Mouse (Mus musculus) right cerebral cortex, postnatal 4 days (tissue): Measurements from ENCODE around the gene Krtap1-3.
"Not testable (repeated sequence)": the region's sequence is repeated elsewhere in the genome, so short reads cannot be mapped to it uniquely, and the experiment has no call there.

Experiments
- DNase-seq: peaks from one replicate; pipeline ENCODE4 v3.0.0-alpha.2; 2022

The Krtap1-3 gene

DNA sequence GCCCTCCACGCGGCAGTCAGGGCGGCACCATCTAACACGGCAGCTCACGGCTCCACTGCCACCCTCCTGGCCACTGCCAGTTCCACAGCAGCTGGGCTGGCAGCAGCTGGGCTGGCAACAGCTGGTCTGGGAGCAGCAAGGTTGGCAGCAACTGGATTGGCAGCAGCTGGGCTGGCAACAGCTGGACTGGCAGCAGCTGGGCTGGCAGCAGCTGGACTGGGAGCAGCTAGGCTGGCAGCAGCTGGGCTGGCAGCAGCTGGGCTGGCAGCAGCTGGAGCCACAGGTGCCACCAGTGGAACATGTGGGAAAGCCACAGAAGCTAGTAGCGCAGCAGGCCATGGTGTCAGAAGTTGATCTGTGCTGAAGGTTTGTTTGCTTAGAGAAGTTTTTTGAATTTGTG lies at the start of gene Krtap1-3:
TSS of gene Krtap1-3 (minus strand) at position 359 of the 400 bp plus-strand sequence.
- no peak for DNase-seq

DNA sequence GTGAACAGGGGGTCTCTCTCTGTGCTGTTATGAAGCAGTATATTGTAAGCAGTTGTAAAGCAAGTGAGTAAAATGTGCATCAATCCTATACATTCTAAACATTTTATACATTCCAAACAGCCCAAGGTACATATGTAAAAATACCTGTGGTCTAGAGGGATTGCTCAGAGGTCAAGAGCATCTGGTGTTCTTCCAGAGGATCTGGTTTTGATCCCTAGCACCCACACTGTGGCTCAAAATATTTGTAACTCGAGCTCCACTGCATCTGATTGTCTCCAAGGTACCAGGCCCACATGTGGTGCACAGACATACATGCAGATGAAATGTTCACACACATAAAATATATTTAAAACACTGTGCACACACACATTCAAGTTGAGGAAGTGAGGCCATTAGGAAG lies 49.8 kb upstream of the Krtap1-3 start:
- no peak for DNase-seq

DNA sequence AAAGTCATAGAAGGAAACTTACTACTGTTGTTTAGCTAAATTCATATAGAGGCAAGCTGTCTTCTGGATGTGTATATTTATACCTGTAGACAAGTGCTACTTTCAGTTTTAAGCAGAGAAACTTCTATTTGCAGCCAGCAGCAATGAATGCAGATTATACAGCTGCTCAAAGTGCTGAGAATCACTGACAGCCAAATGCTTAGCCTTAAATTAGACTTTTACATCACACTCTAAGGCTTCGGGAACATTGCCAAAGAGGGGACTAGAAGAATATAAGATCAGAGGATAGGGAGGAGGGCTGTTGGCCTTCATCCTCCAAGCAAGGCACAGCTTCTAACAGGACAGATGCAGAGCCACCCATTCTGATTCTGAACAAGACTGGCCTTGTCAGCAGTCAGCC lies 45.9 kb upstream of the Krtap1-3 start:
- DNase-seq = no peak

DNA sequence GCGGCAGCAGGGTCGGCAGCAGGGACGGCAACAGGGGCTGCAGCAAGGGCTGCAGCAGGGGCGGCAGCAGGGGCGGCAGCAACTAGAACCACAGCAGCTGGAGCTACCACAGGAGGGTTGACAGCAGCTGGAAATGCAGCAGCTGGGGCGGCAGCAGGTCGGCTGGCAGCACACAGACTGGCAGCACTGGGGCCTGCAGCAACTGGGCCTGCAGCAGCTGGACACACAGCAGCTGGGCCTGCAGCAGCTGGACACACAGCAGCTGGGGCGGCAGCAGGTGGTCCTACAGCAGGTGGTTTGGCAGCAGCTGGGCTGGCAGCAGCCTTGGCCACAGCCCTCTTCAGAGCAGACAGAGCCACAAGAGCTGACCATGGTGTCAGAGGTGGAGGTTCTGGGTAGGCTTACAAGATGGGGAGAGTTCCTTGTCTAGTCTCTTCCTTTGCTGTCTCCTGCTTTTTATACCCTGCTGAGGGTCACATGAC lies 43.6 kb upstream of the Krtap1-3 start, which contains the start of gene Krtap4-2:
TSS of gene Krtap4-2 (minus strand) at position 432 of the 482 bp plus-strand sequence.
- no peak for DNase-seq

DNA sequence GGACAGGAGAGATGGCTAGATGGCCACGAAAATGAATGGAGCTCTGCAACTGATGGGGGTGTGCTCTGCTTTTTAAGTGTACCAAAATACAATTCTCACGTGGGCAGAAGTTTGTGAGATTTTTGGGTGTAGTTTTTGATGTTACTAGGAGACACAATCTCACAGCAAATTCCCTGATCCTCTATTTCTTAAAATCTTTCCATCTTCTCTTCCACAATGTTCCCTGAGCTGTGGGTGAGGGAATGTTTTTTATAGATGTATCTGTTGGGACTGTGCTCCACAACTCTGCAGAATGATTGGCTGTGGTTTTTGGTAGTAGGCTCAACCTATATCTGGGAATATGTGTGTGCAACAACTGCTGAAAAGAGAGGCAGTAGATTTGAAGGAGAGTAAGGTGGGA lies 42.2 kb upstream of the Krtap1-3 start:
- DNase-seq = no peak

DNA sequence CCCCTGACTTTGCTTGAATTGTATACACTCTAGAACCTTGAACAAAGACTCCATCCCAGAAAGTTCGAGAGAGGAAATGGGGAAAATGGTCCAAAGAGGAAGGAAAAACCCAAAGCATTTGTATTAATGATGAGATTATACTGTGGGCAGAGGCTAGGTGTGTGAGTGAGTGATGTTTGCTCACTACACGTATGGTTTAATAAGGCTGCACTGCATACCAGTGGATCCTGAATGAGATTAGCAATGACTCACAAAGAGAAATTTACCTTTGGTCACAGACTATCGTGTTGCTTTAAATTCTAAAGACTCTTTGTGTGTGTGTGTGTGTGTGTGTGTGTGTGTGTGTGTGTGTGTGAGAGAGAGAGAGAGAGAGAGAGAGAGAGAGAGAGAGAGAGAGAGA lies 39.8 kb upstream of the Krtap1-3 start:
- no peak for DNase-seq

DNA sequence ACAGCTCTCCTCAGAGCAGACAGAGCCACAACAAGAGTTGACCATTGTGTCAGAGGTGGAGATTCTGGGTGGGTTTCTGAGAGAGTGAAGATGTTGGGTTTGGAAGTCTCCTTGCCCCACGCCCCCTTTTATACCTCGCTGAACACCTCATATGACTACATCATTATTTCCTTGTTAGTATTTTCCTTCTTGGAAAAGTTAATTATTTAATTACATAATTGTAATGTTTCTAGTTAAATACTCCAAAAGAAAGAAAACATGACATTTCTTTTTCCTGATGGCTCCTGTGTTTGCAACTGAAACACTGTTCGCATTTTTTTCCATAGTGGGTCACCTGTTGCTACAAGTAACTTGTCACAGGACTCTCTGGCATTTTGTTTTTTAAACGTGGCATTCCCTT lies 37.0 kb upstream of the Krtap1-3 start, which contains the start of gene Krtap4-1:
TSS of gene Krtap4-1 (minus strand) at position 101 of the 400 bp plus-strand sequence.
- no peak for DNase-seq

DNA sequence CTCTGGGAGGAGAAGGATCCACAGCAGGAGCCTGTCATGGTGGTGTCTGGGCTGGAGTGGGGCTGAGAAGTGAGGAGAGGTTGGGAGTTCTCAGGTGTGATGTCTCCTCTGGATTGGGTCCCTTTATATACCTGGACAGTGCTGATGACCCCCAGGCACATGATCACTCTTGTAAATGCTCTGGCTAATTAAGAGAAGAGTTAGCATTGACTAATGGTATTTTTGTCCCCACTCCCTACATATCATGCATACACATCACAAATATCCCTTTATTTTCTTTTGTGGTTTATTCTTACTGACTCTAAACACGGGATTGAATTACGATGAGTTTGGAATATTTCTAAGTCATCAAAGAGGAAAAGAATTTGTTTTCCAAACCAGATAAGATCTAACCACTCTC lies 29.2 kb upstream of the Krtap1-3 start, which contains the start of gene Gm11562:
TSS of gene Gm11562 (minus strand) at position 101 of the 400 bp plus-strand sequence.
- no peak for DNase-seq

DNA sequence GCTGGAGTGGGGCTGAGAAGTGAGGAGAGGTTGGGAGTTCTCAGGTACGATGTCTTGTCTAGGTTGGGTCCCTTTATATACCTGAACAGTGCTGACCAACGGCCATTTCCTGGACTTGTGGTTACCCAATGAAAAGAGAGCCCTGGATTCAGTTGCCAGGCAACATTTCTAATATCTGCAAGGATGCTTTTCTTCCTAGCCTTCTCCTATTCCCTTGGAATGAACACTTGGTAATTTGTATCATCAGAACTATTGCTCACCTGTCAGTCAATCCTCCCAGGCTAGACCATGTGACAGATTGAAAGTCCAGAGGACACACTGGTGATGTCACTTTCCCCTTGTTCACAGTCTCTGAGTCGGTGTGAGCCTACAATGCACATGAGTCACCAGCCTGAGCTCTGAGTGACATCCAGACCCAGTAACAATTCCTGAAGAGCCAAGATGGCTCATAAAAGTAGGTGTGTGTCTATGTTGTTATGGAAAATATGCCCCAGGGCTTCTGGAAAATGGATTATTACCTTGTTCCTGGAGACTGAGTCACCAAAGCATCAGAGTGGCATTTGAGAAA lies 23.7 kb upstream of the Krtap1-3 start, which contains the start of gene Krtap2-4:
TSS of gene Krtap2-4 (minus strand) at position 51 of the 568 bp plus-strand sequence.
- no peak for DNase-seq

DNA sequence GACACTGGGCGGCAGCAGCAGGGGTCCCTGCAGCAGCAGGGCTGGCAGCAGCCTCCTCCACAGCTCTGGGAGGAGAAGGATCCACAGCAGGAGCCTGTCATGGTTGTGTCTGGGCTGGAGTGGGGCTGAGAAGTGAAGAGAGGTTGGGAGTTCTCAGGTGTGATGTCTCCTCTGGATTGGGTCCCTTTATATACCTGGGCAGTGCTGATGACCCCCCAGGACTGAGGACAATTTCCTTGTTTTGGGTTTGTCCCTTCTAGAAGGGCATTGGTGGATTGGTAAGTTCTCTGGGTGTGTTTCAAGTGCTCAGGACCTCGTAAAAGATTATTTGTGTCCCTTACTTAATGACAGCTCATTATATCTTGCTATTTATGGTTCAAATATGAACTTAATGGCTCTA lies 18.9 kb upstream of the Krtap1-3 start, which contains the start of gene Gm11937:
TSS of gene Gm11937 (minus strand) at position 101 of the 400 bp plus-strand sequence.
- not testable (repeated sequence) for DNase-seq

DNA sequence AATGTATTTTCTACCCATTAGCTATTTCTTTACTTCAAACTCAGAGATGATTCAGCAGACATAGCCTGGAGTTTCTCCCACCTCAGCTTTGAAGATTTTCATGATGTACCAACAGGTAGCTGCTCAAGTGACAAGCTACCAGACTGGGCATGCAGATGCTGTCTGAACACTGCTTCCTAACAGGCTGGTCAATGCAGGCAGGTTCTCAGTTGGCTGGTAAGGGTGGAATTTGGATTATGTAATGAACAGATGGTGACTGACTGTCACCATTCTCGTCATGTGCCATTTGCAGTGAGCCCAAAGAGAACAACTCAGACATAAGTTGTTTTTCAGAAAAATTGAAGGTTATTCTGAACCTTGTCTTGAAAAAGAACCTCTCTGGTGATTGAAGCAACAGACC lies 18.0 kb upstream of the Krtap1-3 start:
- no peak for DNase-seq

DNA sequence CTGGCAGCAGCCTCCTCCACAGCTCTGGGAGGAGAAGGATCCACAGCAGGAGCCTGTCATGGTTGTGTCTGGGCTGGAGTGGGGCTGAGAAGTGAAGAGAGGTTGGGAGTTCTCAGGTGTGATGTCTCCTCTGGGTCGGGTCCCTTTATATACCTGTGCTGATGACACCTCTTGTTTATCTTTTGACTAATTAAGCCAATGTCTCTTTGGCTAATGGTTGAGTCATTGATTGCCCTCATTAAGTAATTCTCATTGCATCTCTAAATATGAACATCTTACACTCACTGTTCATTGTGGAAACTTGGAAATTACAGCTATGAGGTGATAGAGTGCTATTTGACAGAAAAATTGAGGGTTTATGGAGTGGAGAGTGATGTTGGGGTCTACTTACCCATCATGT lies 12.1 kb upstream of the Krtap1-3 start, which contains the start of gene Gm11938:
TSS of gene Gm11938 (minus strand) at position 101 of the 400 bp plus-strand sequence.
- not testable (repeated sequence) for DNase-seq

DNA sequence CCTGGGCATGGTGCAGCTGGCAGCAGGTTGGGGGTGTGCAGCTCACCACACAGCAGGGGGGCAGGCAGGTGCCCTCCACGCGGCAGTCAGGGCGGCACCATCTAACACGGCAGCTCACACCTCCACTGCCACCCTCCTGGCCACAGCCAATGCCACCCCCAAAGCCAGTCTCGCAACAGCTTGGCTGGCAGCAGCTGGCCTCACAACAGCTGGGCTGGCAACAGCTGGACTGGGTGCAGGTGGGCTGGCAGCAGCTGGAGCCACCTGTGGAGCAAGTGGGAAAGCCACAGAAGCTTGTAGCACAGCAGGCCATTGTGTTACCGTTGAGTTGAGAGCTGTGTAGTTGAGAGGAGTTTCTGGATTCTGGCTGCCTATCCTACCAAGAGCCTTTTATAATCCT lies 6.6 kb upstream of the Krtap1-3 start, which contains the start of gene Krtap9-3:
TSS of gene Krtap9-3 (minus strand) at position 364 of the 400 bp plus-strand sequence.
- not testable (repeated sequence) for DNase-seq

DNA sequence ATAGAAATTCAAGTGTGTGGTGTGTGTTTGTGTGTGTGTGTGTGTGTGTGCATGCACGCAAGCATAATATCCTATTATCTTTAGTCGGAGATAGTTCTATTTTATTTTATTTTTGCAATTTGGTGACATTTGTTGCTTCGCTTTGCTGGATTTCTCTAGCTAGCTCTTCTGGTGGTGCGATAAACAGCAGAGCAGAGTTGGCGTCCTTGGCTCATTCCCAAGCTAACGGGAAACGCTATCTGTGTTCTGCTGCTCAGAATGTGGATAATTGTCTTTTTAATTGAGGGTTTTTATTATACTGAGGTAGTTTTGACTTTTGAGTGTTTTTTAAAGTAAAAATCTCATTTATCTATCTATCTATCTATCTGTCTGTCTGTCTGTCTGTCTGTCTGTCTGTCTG lies 6.0 kb downstream of the Krtap1-3 start:
- DNase-seq = no peak

DNA sequence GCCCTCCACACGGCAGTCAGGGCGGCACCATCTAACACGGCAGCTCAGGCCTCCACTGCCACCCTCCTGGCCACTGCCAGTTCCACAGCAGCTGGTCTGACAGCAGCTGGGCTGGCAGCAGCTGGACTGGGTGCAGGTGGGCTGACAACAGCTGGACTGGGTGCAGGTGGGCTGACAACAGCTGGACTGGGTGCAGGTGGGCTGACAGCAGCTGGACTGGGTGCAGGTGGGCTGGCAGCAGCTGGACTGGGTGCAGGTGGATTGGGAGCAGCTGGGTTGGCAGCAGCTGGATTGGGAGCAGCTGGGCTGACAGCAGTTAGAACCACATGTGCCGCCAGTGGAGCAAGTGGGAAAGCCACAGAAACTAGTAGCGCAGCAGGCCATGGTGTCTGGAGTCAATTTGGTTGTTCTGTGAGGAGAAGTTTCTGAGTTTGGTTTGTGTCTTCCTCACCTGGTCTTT lies 7.9 kb downstream of the Krtap1-3 start, which contains the start of gene Krtap1-4:
TSS of gene Krtap1-4 (minus strand) at position 410 of the 460 bp plus-strand sequence.
- no peak for DNase-seq

DNA sequence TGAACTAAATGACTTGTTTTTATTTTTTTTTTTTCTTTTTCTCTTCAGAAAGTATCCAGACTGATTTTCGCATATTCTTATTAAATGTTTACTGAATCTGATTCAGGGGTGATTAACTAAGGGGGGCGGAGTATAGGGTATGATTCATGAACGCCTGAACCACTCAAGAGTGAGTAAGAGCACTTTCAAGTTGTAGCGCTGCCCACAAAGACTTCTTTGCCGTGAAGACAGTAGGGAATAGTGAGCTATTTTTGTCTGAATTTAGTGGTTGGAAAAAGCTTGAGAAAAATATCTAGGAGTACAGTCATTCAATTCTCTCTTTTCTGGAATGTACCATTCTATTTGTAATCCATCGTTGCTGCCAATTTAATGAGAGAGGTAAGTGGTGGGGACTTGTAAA lies 9.6 kb downstream of the Krtap1-3 start:
- no peak for DNase-seq

DNA sequence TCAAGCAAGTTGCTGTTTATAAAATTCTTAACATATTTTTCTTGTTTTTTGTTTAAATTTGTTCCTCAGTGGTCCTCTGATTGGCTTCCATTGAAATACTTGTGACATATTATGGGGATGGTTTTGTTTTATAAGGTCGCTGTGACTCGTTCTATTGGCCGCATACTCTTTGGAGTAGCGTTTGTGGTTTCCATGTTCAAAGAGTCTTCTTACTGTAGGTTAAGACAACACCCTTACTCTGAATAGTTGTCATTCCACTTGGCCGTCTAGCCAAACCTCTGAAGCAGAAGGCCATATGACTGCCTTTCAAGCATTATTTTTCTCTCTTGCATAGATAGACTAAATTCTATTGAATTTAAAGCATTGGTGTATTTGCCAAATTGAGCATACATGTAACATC lies 10.1 kb downstream of the Krtap1-3 start:
- no peak for DNase-seq

DNA sequence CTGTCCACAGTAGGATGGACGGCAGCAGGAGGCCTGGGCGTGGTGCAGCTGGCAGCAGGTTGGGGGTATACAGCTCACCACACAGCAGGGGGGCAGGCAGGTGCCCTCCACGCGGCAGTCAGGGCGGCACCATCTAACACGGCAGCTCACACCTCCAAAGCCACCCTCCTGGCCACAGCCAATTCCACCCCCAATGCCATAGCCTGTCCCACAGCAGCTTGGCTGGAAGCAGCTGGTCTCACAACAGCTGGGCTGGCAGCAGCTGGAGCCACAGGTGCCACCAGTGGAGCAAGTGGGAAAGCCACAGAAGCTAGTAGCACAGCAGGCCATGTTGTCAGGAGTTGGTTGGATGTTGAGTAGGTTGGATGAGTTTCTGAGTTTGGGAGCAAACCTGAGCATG lies 10.5 kb downstream of the Krtap1-3 start, which contains the start of gene Krtap1-5:
TSS of gene Krtap1-5 (minus strand) at position 381 of the 400 bp plus-strand sequence.
- DNase-seq = no peak

DNA sequence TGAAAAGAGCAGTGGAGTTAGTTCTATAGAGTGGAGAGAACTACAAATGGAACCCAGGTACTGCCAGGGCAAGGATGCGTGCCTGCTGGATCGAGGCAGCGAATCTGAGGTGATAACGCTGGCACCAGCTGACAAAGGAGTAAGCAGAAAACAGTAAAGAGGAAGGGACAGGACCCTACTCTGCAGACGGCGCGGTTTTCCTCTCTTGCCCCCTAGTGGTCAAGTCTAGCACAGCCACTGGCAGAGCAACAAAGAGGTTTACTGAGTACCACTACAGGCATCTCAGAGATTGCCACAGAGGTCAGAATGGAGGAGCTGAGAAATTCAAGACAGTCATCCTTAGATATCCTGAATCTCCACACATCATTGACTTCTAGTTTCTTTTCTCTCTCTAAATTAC lies 17.0 kb downstream of the Krtap1-3 start:
- peak; percentile 70 for DNase-seq

DNA sequence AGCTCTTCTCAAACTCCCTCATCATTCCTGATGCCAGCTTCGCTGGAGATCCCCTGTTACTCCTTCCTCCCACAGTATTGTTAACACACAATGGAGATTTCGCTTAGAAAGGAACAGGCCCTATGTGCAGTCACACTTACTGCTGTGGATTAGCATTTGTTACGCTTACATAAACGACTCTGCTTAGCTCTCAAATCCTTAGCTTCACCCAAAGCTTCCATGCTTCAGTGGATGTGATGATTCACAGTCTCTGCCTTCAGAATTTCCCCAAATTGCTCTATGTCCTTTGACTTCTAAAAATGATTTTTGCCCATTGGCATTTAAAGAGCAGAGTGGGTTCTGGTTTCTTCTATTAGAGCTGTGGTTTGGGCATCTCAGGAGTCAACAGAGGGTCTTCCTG lies 18.0 kb downstream of the Krtap1-3 start:
- DNase-seq = no peak

DNA sequence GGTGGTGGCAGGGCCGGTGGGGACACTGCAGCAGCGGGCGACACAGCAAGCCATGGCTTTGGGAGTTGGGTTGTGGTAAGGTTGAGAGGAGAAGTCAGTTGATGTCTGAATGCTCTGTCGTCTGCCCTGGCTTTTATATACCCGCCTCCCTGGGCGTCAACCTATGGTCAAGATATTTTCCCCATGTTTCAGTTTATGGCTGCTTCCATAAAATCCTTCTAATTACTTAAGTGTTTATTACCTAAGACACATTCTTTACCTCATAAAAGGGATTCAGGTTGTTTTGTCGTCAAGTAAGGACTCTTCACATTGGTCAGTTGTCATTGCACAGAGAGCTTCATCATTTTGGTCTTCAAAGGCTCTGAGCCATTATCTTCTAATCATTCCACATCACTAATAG lies 24.6 kb downstream of the Krtap1-3 start, which contains the start of gene Krtap3-1:
TSS of gene Krtap3-1 (minus strand) at position 101 of the 400 bp plus-strand sequence.
- no peak for DNase-seq

DNA sequence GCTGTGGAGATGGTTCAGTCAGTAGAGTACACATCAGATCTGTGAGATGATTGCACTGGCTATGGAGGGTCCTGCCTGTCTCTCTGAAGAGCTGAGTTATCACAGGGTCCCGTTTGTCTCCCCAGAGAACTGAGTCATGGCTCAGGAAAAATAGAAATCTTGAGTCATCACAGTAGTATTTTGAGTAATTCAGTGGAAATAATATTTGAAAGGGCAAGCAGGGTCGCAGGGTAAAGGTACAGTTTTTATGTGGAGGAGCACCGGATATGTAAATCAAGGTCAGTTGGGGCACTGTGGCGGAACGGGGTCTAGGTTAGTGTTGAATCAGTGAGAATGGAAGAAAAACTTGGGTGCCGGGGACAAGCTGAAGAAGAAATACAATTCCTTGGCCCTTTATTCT lies 28.6 kb downstream of the Krtap1-3 start:
- DNase-seq = no peak

DNA sequence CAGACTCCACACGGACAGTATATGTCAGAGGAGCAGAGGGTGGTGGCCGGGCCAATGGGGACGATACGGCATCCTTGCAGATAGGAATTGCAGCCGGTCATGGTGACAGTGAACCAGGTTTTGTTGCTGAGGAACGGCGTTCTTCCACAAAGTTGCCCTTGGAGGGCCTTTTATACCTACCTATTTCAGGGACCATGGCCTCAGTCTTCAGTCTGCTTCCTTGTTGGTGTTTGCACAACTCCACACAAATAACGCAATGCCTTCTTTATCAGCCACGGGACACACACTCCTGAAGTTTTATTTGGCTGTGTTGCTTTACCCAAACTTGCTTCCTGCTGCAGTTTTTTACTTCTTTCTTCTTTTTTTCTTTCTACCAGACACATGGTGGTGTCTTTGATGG lies 31.8 kb downstream of the Krtap1-3 start, which contains the start of gene Gm11939:
TSS of gene Gm11939 (minus strand) at position 101 of the 400 bp plus-strand sequence.
- DNase-seq = no peak
